Mouse (Mus musculus) MEL (cell line): Measurements from ENCODE around the gene Sh3rf3. TPM values are rescaled to one million over a fixed set of nuclear protein-coding genes. Genes with fewer than 3 reads are reported as not detected.

ENCODE experiments used
- DNase-seq: peaks from one replicate; pipeline ENCODE4 v3.0.0; 2011; ENCODE audit warnings: low read depth, low spot score
- H3K27ac ChIP-seq: 2 replicates; pipeline ENCODE4 v1.5.1; 2012; ENCODE audit warnings: low read depth, mild to moderate bottlenecking, control low read depth, low read length, moderate library complexity; ENCODE audit not compliant: control insufficient read depth
- H3K27me3 ChIP-seq, 2 experiments: fragments of 150-350 bp in 1 of 2; sonication (generic) in 1 of 2; 2 replicates each; pipeline ENCODE4 v1.6.1; 2012; ENCODE audit warnings: low read length in 2 of 2, mild to moderate bottlenecking in 2 of 2, improper control_type of control experiment in 1 of 2, moderate library complexity in 1 of 2; ENCODE audit not compliant: insufficient read depth in 2 of 2, control insufficient read depth in 1 of 2
- H3K36me3 ChIP-seq, 2 experiments: 2 replicates each; pipeline ENCODE4 v1.6.1; 2012 to 2014; ENCODE audit warnings: low read length in 2 of 2, improper control_type of control experiment in 1 of 2, inconsistent platforms in 1 of 2, mild to moderate bottlenecking in 1 of 2; ENCODE audit not compliant: insufficient read depth in 2 of 2, control insufficient read depth in 1 of 2
- H3K4me1 ChIP-seq, 2 experiments: fragments of 150-350 bp in 1 of 2; sonication (generic) in 1 of 2; 2 replicates each; pipeline ENCODE4 v1.6.1; 2012; ENCODE audit warnings: low read length in 2 of 2, improper control_type of control experiment in 1 of 2, mild to moderate bottlenecking in 1 of 2; ENCODE audit not compliant: insufficient read depth in 2 of 2, control insufficient read depth in 1 of 2
- H3K4me3 ChIP-seq, 2 experiments: fragments of 150-350 bp in 1 of 2; sonication (generic) in 1 of 2; 2 replicates each; pipeline ENCODE4 v1.5.1; 2012; ENCODE audit warnings: low read depth in 2 of 2, low read length in 2 of 2, mild to moderate bottlenecking in 2 of 2, moderate library complexity in 2 of 2, control low read depth in 1 of 2, improper control_type of control experiment in 1 of 2; ENCODE audit not compliant: control insufficient read depth in 1 of 2, insufficient read depth in 1 of 2
- H3K79me2 ChIP-seq: 2 replicates; pipeline ENCODE4 v1.6.1; 2012; ENCODE audit warnings: mild to moderate bottlenecking, low read length, moderate library complexity; ENCODE audit not compliant: control insufficient read depth, poor library complexity, insufficient read depth
- H3K9ac ChIP-seq: 2 replicates; pipeline ENCODE4 v1.6.1; 2012; ENCODE audit warnings: low read depth, mild to moderate bottlenecking, control low read depth, low read length, moderate library complexity; ENCODE audit not compliant: control insufficient read depth, poor library complexity, severe bottlenecking
- H3K9me3 ChIP-seq: fragments of 150-350 bp; sonication (generic); replicated peaks from 2 replicates; pipeline ENCODE4 v1.6.1; 2012; ENCODE audit warnings: mild to moderate bottlenecking, low read length, improper control_type of control experiment, moderate library complexity; ENCODE audit not compliant: insufficient read depth
- BHLHE40 ChIP-seq: IDR thresholded peaks from 2 replicates; pipeline ENCODE4 v1.6.1; 2012; ENCODE audit warnings: low read depth, mild to moderate bottlenecking, inconsistent platforms, low read length, improper control_type of control experiment, borderline replicate concordance
- ELF1 ChIP-seq: IDR thresholded peaks from 2 replicates; pipeline ENCODE4 v1.6.1; 2014; ENCODE audit warnings: low read depth, mild to moderate bottlenecking, inconsistent platforms, low read length, improper control_type of control experiment, moderate library complexity
- HCFC1 ChIP-seq: IDR thresholded peaks from 2 replicates; pipeline ENCODE4 v1.6.1; 2012; ENCODE audit warnings: low read depth, mild to moderate bottlenecking, inconsistent platforms, low read length, improper control_type of control experiment, moderate library complexity
- JUND ChIP-seq: IDR thresholded peaks from 2 replicates; pipeline ENCODE4 v1.6.1; 2011; ENCODE audit warnings: low read depth, mild to moderate bottlenecking, improper control_type of control experiment, low read length
- MEF2A ChIP-seq: IDR thresholded peaks from 2 replicates; pipeline ENCODE4 v1.6.1; 2014; ENCODE audit warnings: low read depth, mild to moderate bottlenecking, inconsistent platforms, low read length, improper control_type of control experiment; ENCODE audit not compliant: poor library complexity, insufficient replicate concordance, severe bottlenecking; ENCODE audit errors: extremely low read depth
- MYB ChIP-seq: IDR thresholded peaks from 2 replicates; pipeline ENCODE4 v1.6.1; 2011; ENCODE audit warnings: mild to moderate bottlenecking, low read depth, low read length, improper control_type of control experiment
- MYC ChIP-seq: IDR thresholded peaks from 2 replicates; pipeline ENCODE4 v1.6.1; 2011; ENCODE audit warnings: low read depth, mild to moderate bottlenecking, low read length, improper control_type of control experiment, moderate library complexity
- POLR2A ChIP-seq, 2 experiments: IDR thresholded peaks; 2 replicates each; pipeline ENCODE4 v1.6.1; 2011 to 2012; ENCODE audit warnings: low read length in 2 of 2, mild to moderate bottlenecking in 2 of 2, control low read depth in 1 of 2, improper control_type of control experiment in 1 of 2, low read depth in 1 of 2, moderate library complexity in 1 of 2; ENCODE audit not compliant: control insufficient read depth in 1 of 2, insufficient read depth in 1 of 2, poor library complexity in 1 of 2
- SIN3A ChIP-seq: IDR thresholded peaks from 2 replicates; pipeline ENCODE4 v1.6.1; 2012; ENCODE audit warnings: low read length, improper control_type of control experiment, inconsistent platforms
- SMC3 ChIP-seq: IDR thresholded peaks from 2 replicates; pipeline ENCODE4 v1.6.1; 2011; ENCODE audit warnings: low read depth, low read length, improper control_type of control experiment
- TBP ChIP-seq: IDR thresholded peaks from 2 replicates; pipeline ENCODE4 v1.8.0; 2011; ENCODE audit warnings: low read depth, low read length, improper control_type of control experiment
- TCF12 ChIP-seq: IDR thresholded peaks from 2 replicates; pipeline ENCODE4 v1.6.1; 2014; ENCODE audit warnings: low read depth, mild to moderate bottlenecking, inconsistent platforms, low read length, improper control_type of control experiment, moderate library complexity
- UBTF ChIP-seq: IDR thresholded peaks from 2 replicates; pipeline ENCODE4 v1.6.1; 2012; ENCODE audit warnings: low read depth, mild to moderate bottlenecking, inconsistent platforms, low read length, improper control_type of control experiment, moderate library complexity, borderline replicate concordance; ENCODE audit not compliant: insufficient read depth
- USF1 ChIP-seq: IDR thresholded peaks from 2 replicates; pipeline ENCODE4 v1.6.1; 2014; ENCODE audit warnings: low read depth, mild to moderate bottlenecking, inconsistent platforms, low read length, improper control_type of control experiment, moderate library complexity
- USF2 ChIP-seq, 2 experiments: IDR thresholded peaks; 2 replicates each; pipeline ENCODE4 v1.6.1; 2011 to 2012; ENCODE audit warnings: improper control_type of control experiment in 2 of 2, low read length in 2 of 2, borderline replicate concordance in 1 of 2, inconsistent platforms in 1 of 2, low read depth in 1 of 2, mild to moderate bottlenecking in 1 of 2; ENCODE audit not compliant: insufficient read depth in 1 of 2
- ZKSCAN1 ChIP-seq: IDR thresholded peaks from 2 replicates; pipeline ENCODE4 v1.6.1; 2012; ENCODE audit warnings: low read depth, mild to moderate bottlenecking, inconsistent platforms, low read length, improper control_type of control experiment, moderate library complexity
- polyA plus RNA-seq, 2 experiments: library from polyadenylated mRNA; stranded (reverse) in 1 of 2; unstranded in 1 of 2; fragments of >175 nt in 1 of 2; fragments of >200 nt in 1 of 2; gene quantifications; 2 replicates each; pipeline versions ENCODE4 v1.2.1 to v1.2.4; 2012; ENCODE audit warnings: low replicate concordance in 2 of 2, low read depth in 1 of 2; ENCODE audit not compliant: insufficient read length in 2 of 2, insufficient read depth in 1 of 2, missing spikeins in 1 of 2
- total RNA-seq: library from RNA; depleted of rRNA; stranded (reverse); fragments of 300-350 nt; gene quantifications from 2 replicates; pipeline ENCODE4 v1.2.3, GENCODE M21; 2012

The Sh3rf3 gene
- total and polyA plus RNA-seq, 3 experiments, result not detected

- Histone ChIP-seq H3K27me3 (no peaks in the 10 kb centered on the region; a peak in 1 of 4 replicates), H3K9ac (no peak overlapping the region), H3K4me1 (no peaks in the 10 kb centered on the region), H3K4me3 (no peak overlapping the region), H3K36me3 (no peaks in the 10 kb centered on the region)
- DNase-seq, result no peak
- TF ChIP-seq SIN3A, result no peak
- no peak for TF ChIP-seq SMC3
- no peak for TF ChIP-seq ZKSCAN1
- TF ChIP-seq USF1, result no peak
- no peak for TF ChIP-seq UBTF
- TF ChIP-seq MYC, result no peak
- TF ChIP-seq MEF2A, result no peak
- TF ChIP-seq HCFC1, result no peak
- no peak for TF ChIP-seq POLR2A (IDR thresholded peaks at IDR 0.05; ENCODE audit: control insufficient read depth in 1 of 2, insufficient read depth in 1 of 2, low read depth in 1 of 2, low read length in 2 of 2, poor library complexity in 1 of 2)
- no peak for TF ChIP-seq BHLHE40
- no peak for TF ChIP-seq TCF12
- TF ChIP-seq, all 39 proteins: peak for 0
- Histone ChIP-seq H3K79me2 (no peaks in the 10 kb centered on the region), H3K9me3 (no peaks in the 10 kb centered on the region), H3K27ac (no peak overlapping the region)
Observed at GRCm38 (mm10) chr10:59116331-59116730, 303.2 kb downstream of the Sh3rf3 start.

GRCm38 (mm10) chr10:59117555-59117954 is 304.4 kb downstream of the Sh3rf3 start:
- no peak for DNase-seq
- H3K9me3 ChIP-seq, result no peaks in the 10 kb centered on the region
- H3K4me3 ChIP-seq, result no peak overlapping the region
- no peaks in the 10 kb centered on the region; a peak in 1 of 4 replicates for H3K27me3 ChIP-seq
- TF ChIP-seq JUND (no peak), UBTF (no peak), TCF12 (no peak), USF2 (IDR thresholded peaks at IDR 0.05; ENCODE audit: borderline replicate concordance in 1 of 2, insufficient read depth in 1 of 2, low read depth in 1 of 2, low read length in 2 of 2) (no peak), ELF1 (no peak), MYB (no peak), TBP (no peak), USF1 (no peak)
- no peaks in the 10 kb centered on the region for H3K36me3 ChIP-seq
- no peak overlapping the region for H3K9ac ChIP-seq
- H3K4me1 ChIP-seq, result no peaks in the 10 kb centered on the region
- no peak overlapping the region for H3K27ac ChIP-seq
- no peaks in the 10 kb centered on the region for H3K79me2 ChIP-seq
